Mouse (Mus musculus) lung, postnatal 0 days (tissue): ENCODE data around the gene Acoxl.
A peak's percentile ranks its signal among the peaks of the same experiment; 100 is the strongest.

Experiments
- CTCF ChIP-seq: IDR thresholded peaks from 2 replicates; pipeline ENCODE4 v1.5.1; 2016; ENCODE audit warnings: antibody characterized with exemption, mild to moderate bottlenecking
- EP300 ChIP-seq: IDR thresholded peaks from 2 replicates; pipeline ENCODE4 v1.6.1; 2016; ENCODE audit warnings: antibody characterized with exemption, mild to moderate bottlenecking, control low read depth

- TF ChIP-seq CTCF (no peak), EP300 (0 out of 2 replicates have a peak, but pooled peaks have one; percentile 10)
Measured at GRCm38 (mm10) chr2:128105651-128106050, 267.0 kb downstream of the Acoxl start.
